Mouse (Mus musculus): ENCODE data around the gene Apbb1ip. TPM values are rescaled to one million over a fixed set of nuclear protein-coding genes. Genes with fewer than 3 reads are reported as not detected.
"Not testable (repeated sequence)": the region's sequence is repeated elsewhere in the genome, so short reads cannot be mapped to it uniquely, and the experiment has no call there.

The Apbb1ip gene
- polyA plus RNA-seq, 1 experiment from 2014 or later, result 0.70 TPM

GRCm38 (mm10) chr2:22873159-22873558 is 99.3 kb downstream of the Apbb1ip start:
- Histone ChIP-seq H3K36me3 (ENCODE audit: control insufficient read depth, insufficient read depth, low read length) (no peaks in the 10 kb centered on the region), H3K4me1 (ENCODE audit: control insufficient read depth, insufficient read depth, low read length) (no peaks in the 10 kb centered on the region), H3K27ac (ENCODE audit: low read length) (no peak overlapping the region), H3K9me3 (replicated peaks; ENCODE audit: control insufficient read depth, low read length, poor library complexity, severe bottlenecking) (no peaks in the 10 kb centered on the region), H3K9ac (ENCODE audit: low read depth, low read length) (no peak overlapping the region), H3K4me2 (ENCODE audit: low read length) (no peak overlapping the region), H3K4me3 (ENCODE audit: low read depth, low read length) (no peak overlapping the region), H3K27me3 (ENCODE audit: control insufficient read depth, insufficient read depth, low read depth, low read length) (no peaks in the 10 kb centered on the region)
- ATAC-seq, result no peak
- 93% methylated on average over 1 of the region's 1 CpGs for WGBS

GRCm38 (mm10) chr2:22874628-22875027 is 100.7 kb downstream of the Apbb1ip start:
- Histone ChIP-seq H3K4me3 (ENCODE audit: low read depth, low read length) (no peak overlapping the region), H3K9me3 (replicated peaks; ENCODE audit: control insufficient read depth, low read length, poor library complexity, severe bottlenecking) (no peaks in the 10 kb centered on the region)
- 65% methylated on average over 10 of the region's 10 CpGs for WGBS

GRCm38 (mm10) chr2:22876614-22877013 is 102.7 kb downstream of the Apbb1ip start:
- ATAC-seq, result no peak
- Histone ChIP-seq H3K27ac (ENCODE audit: low read length) (no peak overlapping the region), H3K4me3 (ENCODE audit: low read depth, low read length) (no peak overlapping the region), H3K4me2 (ENCODE audit: low read length) (no peak overlapping the region), H3K9me3 (replicated peaks; ENCODE audit: control insufficient read depth, low read length, poor library complexity, severe bottlenecking) (no peaks in the 10 kb centered on the region), H3K36me3 (ENCODE audit: control insufficient read depth, insufficient read depth, low read length) (no peaks in the 10 kb centered on the region), H3K27me3 (ENCODE audit: control insufficient read depth, insufficient read depth, low read depth, low read length) (no peaks in the 10 kb centered on the region), H3K9ac (ENCODE audit: low read depth, low read length) (no peak overlapping the region), H3K4me1 (ENCODE audit: control insufficient read depth, insufficient read depth, low read length) (no peaks in the 10 kb centered on the region)
- 92% methylated on average over 3 of the region's 3 CpGs for WGBS

More at GRCm38 (mm10) chr2:22874628-22875027, 100.7 kb downstream of the Apbb1ip start:
- Histone ChIP-seq H3K27ac (ENCODE audit: low read length) (no peak overlapping the region), H3K27me3 (ENCODE audit: control insufficient read depth, insufficient read depth, low read depth, low read length) (no peaks in the 10 kb centered on the region), H3K9ac (ENCODE audit: low read depth, low read length) (no peak overlapping the region), H3K4me2 (ENCODE audit: low read length) (no peak overlapping the region), H3K4me1 (ENCODE audit: control insufficient read depth, insufficient read depth, low read length) (no peaks in the 10 kb centered on the region), H3K36me3 (ENCODE audit: control insufficient read depth, insufficient read depth, low read length) (no peaks in the 10 kb centered on the region)
- ATAC-seq, result no peak

GRCm38 (mm10) chr2:22878781-22879180 is 104.9 kb downstream of the Apbb1ip start:
- WGBS, result 59% methylated on average over 1 of the region's 1 CpGs
- H3K4me2 ChIP-seq (ENCODE audit: low read length), result no peak overlapping the region

GRCm38 (mm10) chr2:22880726-22881125 is 106.8 kb downstream of the Apbb1ip start:
- ATAC-seq; H3K4me2 ChIP-seq (ENCODE audit: low read length); H3K4me3 ChIP-seq (ENCODE audit: low read depth, low read length); H3K36me3 ChIP-seq (ENCODE audit: control insufficient read depth, insufficient read depth, low read length); H3K27ac ChIP-seq (ENCODE audit: low read length); H3K4me1 ChIP-seq (ENCODE audit: control insufficient read depth, insufficient read depth, low read length); H3K9ac ChIP-seq (ENCODE audit: low read depth, low read length); H3K27me3 ChIP-seq (ENCODE audit: control insufficient read depth, insufficient read depth, low read depth, low read length); H3K9me3 ChIP-seq (replicated peaks; ENCODE audit: control insufficient read depth, low read length, poor library complexity, severe bottlenecking): not testable (repeated sequence)
- 86% methylated on average over 3 of the region's 3 CpGs for WGBS

More at GRCm38 (mm10) chr2:22878781-22879180, 104.9 kb downstream of the Apbb1ip start:
- Histone ChIP-seq H3K27ac (ENCODE audit: low read length) (no peak overlapping the region), H3K4me1 (ENCODE audit: control insufficient read depth, insufficient read depth, low read length) (no peaks in the 10 kb centered on the region), H3K9me3 (replicated peaks; ENCODE audit: control insufficient read depth, low read length, poor library complexity, severe bottlenecking) (no peaks in the 10 kb centered on the region), H3K9ac (ENCODE audit: low read depth, low read length) (no peak overlapping the region), H3K27me3 (ENCODE audit: control insufficient read depth, insufficient read depth, low read depth, low read length) (no peaks in the 10 kb centered on the region), H3K4me3 (ENCODE audit: low read depth, low read length) (no peak overlapping the region), H3K36me3 (ENCODE audit: control insufficient read depth, insufficient read depth, low read length) (no peaks in the 10 kb centered on the region)
- ATAC-seq, result no peak

GRCm38 (mm10) chr2:22894932-22895281 is 121.0 kb downstream of the Apbb1ip start:
- Histone ChIP-seq H3K9me3 (replicated peaks; ENCODE audit: control insufficient read depth, low read length, poor library complexity, severe bottlenecking) (no peaks in the 10 kb centered on the region), H3K4me1 (ENCODE audit: control insufficient read depth, insufficient read depth, low read length) (peaks cover 16% of the 10 kb centered on the region), H3K9ac (ENCODE audit: low read depth, low read length) (peak overlapping the region; percentile 84), H3K4me2 (ENCODE audit: low read length) (peak overlapping the region; percentile 58), H3K27ac (ENCODE audit: low read length) (peak overlapping the region; percentile 89), H3K4me3 (ENCODE audit: low read depth, low read length) (peak overlapping the region; percentile 93), H3K27me3 (ENCODE audit: control insufficient read depth, insufficient read depth, low read depth, low read length) (no peaks in the 10 kb centered on the region), H3K36me3 (ENCODE audit: control insufficient read depth, insufficient read depth, low read length) (no peaks in the 10 kb centered on the region)
- peak; percentile 55 for ATAC-seq
- 22% methylated on average over 9 of the region's 9 CpGs for WGBS

- Histone ChIP-seq H3K4me3 (ENCODE audit: low read depth, low read length) (peak within 1 kb of the TSS; percentile 93), H3K27ac (ENCODE audit: low read length) (peak within 1 kb of the TSS; percentile 89), H3K9me3 (replicated peaks; ENCODE audit: control insufficient read depth, low read length, poor library complexity, severe bottlenecking) (no peaks in the 10 kb centered on the region), H3K4me1 (ENCODE audit: control insufficient read depth, insufficient read depth, low read length) (peaks cover 16% of the 10 kb centered on the region), H3K9ac (ENCODE audit: low read depth, low read length) (peak within 1 kb of the TSS; percentile 84), H3K36me3 (ENCODE audit: control insufficient read depth, insufficient read depth, low read length) (no peaks in the 10 kb centered on the region), H3K4me2 (ENCODE audit: low read length) (peak within 1 kb of the TSS; percentile 58), H3K27me3 (ENCODE audit: control insufficient read depth, insufficient read depth, low read depth, low read length) (no peaks in the 10 kb centered on the region)
- whole genome bisulfite sequencing, result under 1% methylated on average over 73 of the region's 81 CpGs
- ATAC-seq, result peak; percentile 99
Measured at GRCm38 (mm10) chr2:22895282-22896273, 121.7 kb downstream of the Apbb1ip start, which contains the start of gene Pdss1. Pdss1 (plus strand) TSS chr2:22895522.

- H3K36me3 ChIP-seq (ENCODE audit: control insufficient read depth, insufficient read depth, low read length), result peaks cover 22% of the 10 kb centered on the region
- H3K9me3 ChIP-seq (replicated peaks; ENCODE audit: control insufficient read depth, low read length, poor library complexity, severe bottlenecking), result no peaks in the 10 kb centered on the region
- H3K4me2 ChIP-seq (ENCODE audit: low read length), result no peak overlapping the region
- H3K27ac ChIP-seq (ENCODE audit: low read length), result no peak overlapping the region
- H3K27me3 ChIP-seq (ENCODE audit: control insufficient read depth, insufficient read depth, low read depth, low read length), result no peaks in the 10 kb centered on the region
- no peak for ATAC-seq
- H3K4me3 ChIP-seq (ENCODE audit: low read depth, low read length), result no peak overlapping the region
- WGBS, result 97% methylated on average over 3 of the region's 3 CpGs
- no peaks in the 10 kb centered on the region for H3K4me1 ChIP-seq (ENCODE audit: control insufficient read depth, insufficient read depth, low read length)
- H3K9ac ChIP-seq (ENCODE audit: low read depth, low read length), result no peak overlapping the region
Measured at GRCm38 (mm10) chr2:22903947-22904346, 130.1 kb downstream of the Apbb1ip start.

GRCm38 (mm10) chr2:22914421-22914820 is 140.5 kb downstream of the Apbb1ip start:
- Histone ChIP-seq H3K27ac (ENCODE audit: low read length) (no peak overlapping the region), H3K4me1 (ENCODE audit: control insufficient read depth, insufficient read depth, low read length) (no peaks in the 10 kb centered on the region), H3K27me3 (ENCODE audit: control insufficient read depth, insufficient read depth, low read depth, low read length) (no peaks in the 10 kb centered on the region), H3K9me3 (replicated peaks; ENCODE audit: control insufficient read depth, low read length, poor library complexity, severe bottlenecking) (no peaks in the 10 kb centered on the region), H3K4me2 (ENCODE audit: low read length) (no peak overlapping the region), H3K4me3 (ENCODE audit: low read depth, low read length) (no peak overlapping the region), H3K9ac (ENCODE audit: low read depth, low read length) (no peak overlapping the region), H3K36me3 (ENCODE audit: control insufficient read depth, insufficient read depth, low read length) (peaks cover 25% of the 10 kb centered on the region)
- WGBS, result 60% methylated on average over 3 of the region's 3 CpGs
- no peak for ATAC-seq

Measured in midbrain, embryonic 16.5 days (tissue).